Mouse (Mus musculus) heart, adult 18-20 months (tissue): ENCODE measurements around the gene 1190005I06Rik. TPM values are rescaled to one million over a fixed set of nuclear protein-coding genes. Genes with fewer than 3 reads are reported as not detected.

ENCODE experiments used
- DNase-seq, 2 experiments: peaks; one replicate each; pipeline ENCODE4 v3.0.0; 2021 to 2022; ENCODE audit warnings: mixed read lengths in 1 of 2
- long read RNA-seq, 2 experiments: library from polyadenylated mRNA; stranded (forward); transcript quantifications; one replicate each; pipeline ENCODE4 v2.0.0; 2021
- total RNA-seq, 2 experiments: library from RNA; stranded (reverse); gene quantifications; 2 replicates each; pipeline ENCODE4 v1.2.3; 2021

1190005I06Rik gene
- total RNA-seq, result 1 to 10 TPM; 5.6 to 6.3 TPM
- long read RNA-seq, experiment 1, transcript 1190005I06Rik-201 (4 exons, 844 nt), result major isoform, 5 of 9 reads
- long read RNA-seq, experiment 1, partial matches to known transcripts, result 0 of 9 reads
- long read RNA-seq, experiment 1, other reads (novel, unspliced or antisense), result 2 of 9 reads
- long read RNA-seq, experiment 2, partial matches to known transcripts, result 0 of 4 reads
- long read RNA-seq, experiment 2, other reads (novel, unspliced or antisense), result 1 of 4 reads

DNA sequence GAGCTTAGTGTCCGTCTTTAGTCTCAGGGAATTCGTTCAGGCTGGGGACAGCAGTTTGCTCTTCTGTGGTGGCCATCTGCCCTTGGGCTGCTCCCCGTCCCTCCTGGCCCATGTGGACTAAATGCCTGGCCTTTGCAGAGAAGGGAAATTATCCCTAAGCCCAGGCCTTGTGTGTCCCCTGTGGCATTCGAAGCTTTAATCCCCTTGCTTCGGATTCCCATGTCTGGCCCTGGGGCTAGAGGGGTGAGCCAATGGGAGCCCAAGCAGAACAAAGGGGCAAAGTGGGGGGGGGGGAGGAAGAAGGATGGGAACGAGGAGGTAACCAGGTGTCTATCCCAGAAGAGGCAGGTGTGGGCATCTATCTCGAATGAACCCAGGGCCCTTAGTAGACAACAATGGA, at the start of gene 1190005I06Rik:
TSS of gene 1190005I06Rik (minus strand) at position 101 of the 400 bp plus-strand sequence.
- DNase-seq, result no peak

DNA sequence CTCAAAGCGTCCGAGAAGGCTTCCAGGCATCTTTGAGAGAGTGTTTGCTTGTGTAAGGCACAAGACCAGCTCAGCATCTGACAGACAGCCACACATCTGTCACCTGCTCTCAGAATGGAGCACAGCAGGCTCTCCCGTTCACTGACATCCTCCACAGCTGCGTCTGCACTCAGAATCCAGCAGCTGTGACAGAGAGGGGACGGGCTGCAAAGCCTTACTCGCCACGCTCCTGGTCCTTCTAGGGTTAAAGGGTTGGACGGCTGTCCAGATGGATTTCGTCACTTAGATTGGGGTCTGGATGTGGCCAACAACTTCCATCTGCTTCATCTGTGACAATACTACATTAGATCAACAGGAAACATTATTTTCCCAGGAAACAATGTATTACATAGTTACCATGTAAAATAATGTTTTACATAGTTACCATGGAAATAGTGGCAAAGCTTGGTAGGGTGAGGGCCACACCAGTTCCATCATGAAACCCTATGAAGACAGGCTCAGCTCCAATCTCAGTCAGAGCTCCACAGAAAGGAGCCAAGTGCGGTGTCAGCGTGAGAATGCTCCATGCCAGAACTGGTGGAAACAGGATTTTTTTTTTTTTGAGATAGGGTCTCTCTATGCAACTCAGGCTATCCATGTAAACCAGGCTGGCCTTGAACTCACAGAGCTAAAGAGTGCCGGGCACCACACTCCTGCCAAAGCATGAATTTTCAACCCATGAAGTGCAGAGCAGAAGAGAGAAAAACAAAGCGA, 49.1 kb upstream of the 1190005I06Rik start:
- DNase-seq, result peak; percentile 61 to 66

DNA sequence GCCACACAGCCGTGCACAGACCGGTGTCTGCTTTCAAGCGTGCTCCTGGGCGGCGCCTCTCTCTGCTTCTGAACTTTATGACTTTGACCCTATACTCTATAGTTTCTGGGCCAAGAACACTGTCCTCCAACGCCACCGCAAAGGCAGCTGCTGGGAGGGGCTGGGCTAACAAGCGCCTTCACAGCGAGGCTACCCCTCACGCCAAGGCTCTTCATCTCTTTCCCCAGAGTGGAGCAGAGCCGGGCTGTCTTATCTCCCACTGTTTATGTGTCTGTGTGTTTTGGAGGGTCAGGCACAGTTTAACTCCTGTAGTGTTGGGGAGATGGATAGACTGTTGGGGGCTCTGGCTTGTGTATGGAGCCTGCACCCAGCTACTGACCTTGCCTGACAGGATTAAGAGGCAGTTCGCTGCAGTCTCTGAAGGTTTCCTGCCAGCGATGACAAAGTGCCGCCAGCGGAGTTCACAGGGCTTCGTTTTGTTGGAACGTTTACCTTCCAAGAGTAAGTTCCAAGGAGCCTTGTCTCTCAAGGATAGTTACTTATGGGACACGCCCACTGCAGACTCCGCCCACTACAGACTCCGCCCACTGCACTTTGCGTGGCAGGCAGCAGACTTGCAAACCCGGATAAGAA, 46.5 kb upstream of the 1190005I06Rik start:
- no peak for DNase-seq

DNA sequence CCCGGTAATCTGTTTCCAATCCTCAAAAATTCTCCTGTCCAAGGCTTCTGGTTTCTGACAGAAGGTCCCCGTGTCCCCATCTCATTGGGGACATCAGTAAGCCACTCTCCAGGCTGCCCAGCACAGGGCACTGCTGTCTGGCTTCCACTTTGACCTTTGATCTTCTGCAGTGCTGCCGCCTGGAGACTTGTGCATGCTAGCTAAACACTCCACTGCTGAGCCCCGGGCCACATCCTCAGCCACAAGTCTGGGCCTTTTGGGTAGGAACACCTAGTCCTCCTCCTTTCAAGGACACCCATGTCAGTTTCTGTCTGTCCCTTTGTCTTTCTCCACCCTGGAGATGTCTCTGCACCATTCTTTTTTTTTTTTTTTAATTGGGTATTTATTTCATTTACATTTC, 45.5 kb upstream of the 1190005I06Rik start:
- no peak for DNase-seq

DNA sequence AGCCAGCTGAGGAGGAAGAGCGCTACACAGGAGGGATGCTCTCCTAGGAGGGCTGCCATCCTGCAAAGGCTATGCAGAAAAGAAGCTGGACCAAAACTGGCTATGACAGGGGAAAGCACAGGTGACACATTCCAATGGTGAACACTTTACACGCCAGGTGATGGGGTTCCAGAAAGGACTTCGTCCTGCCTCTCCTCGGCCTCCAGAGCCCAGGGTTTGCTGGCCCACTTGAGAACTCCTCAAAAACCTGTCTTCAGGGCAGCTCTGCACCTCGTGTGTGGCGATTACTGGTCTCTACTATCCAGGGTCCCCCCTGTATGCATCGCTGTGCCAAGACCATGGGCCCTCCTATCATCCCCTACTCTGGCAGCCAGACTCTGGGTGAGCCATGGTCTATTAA, 41.1 kb upstream of the 1190005I06Rik start:
- no peak for DNase-seq

DNA sequence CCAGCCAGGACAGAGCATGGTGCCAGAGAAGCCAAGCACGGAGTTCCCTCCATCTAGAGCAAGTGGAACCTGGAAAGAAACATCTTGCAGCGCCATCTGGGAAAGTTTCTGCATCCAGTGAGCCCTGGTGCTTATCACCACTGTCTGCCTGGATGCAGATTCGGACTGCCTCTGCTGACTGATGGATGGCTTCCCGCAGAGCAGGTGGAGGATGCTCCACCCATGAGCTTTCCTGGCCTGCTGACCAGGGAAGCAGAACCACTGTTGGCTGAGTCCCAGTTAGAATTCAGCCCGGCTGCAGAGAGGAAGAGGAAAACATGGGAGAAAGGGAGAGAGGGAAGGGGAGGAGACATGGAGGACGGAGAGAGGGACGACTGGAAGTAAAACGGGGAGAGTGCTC, 40.4 kb upstream of the 1190005I06Rik start:
- DNase-seq, result peak; percentile 69 to 79

DNA sequence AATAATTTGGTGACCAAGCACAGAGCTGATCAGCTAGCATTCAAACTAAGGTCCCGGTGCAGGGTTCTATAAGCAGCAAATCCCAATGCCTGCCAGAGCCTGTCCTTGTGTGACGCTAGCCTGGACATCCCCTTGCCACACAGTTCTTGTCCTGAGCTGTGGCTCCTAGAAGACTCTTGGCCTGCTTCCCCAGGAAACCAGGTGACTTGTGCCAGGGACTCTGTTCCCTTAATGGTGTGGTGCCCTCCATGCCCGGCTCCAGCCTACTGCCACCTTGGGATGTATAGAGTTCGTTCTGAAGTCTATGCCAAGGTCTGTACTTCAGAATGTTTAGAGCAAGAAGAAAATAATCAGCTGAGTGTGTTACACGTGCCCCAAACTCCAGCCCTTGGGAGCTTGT, 39.1 kb upstream of the 1190005I06Rik start:
- DNase-seq, result no peak

DNA sequence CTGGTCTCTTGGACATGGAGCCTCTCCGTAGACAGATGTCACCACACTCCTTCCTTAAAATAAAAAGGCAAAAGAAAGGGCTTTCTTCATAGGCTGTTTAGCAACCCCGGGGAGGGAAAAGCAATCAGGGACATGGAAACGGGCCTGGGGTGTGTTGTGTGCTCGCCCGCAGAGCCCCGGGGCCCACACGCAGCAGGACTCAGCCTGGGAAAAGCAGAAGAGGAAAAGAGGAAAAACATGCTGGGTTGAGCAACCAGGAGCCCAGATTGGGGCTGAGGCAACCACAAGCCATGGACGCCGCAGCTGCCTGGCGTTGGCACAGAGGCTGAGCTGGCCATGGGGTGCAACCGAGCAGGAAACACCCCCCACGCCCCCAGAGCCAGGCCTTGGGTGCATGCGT, 38.6 kb upstream of the 1190005I06Rik start:
- peak; percentile 60 to 83 for DNase-seq

DNA sequence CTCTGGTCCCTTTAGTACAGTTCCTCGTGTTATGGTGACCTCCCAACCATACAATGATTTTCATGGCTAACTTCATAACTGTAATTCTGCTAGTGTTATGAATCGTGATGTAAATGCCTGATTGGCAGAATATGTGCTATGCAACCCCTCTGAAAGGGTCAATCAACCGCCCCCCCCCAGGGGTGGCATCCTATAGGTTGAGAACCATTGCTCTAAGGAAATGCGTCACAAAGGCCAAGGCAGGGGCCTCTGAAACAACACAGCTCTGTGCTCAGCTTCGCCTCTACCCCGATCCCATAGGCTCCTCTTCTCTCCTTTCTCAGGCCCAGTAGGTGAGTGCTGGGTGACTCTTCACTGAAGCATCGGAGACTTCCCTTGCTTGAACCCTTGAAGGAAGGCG, 38.2 kb upstream of the 1190005I06Rik start:
- DNase-seq, result no peak

DNA sequence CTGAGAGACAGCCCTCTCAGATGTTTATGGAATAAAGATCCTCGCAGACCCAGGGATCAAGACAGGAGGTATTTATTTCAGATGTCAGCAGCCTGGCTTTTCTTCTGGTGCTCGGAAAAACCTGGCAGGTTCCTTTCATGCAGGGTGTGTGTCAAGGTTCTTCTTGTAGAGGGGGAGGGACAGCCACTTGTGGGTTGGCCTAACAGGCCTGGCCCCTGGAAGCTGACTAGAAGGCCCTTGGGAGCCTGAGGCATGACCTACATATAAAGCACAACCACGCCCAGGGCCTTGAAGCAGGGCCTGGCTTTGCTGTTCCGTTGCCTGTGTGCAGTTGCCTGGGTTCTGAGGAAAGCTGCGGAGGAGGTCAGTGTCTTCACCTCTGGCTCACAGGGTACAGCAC, 37.7 kb upstream of the 1190005I06Rik start:
- peak; percentile 71 to 85 for DNase-seq

DNA sequence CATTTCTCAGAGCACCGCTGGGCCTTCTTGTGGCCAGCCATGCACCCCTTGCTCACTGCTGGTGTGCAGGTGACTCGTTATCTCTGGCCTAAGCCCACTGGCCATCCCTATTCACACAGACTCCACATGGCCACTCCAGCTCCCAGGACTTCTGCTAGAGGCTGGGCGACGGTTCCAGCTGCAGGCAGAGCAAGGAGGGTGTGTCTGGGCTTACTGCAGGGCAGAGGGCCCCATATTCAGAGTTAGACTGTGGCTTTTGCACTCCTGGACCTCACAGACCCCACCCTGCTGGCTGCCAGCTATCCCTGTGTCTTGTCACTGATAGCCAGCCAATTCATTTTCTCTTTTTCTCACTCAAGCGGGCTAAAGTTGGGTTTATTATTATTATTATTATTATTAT, 36.6 kb upstream of the 1190005I06Rik start:
- DNase-seq, result no peak

DNA sequence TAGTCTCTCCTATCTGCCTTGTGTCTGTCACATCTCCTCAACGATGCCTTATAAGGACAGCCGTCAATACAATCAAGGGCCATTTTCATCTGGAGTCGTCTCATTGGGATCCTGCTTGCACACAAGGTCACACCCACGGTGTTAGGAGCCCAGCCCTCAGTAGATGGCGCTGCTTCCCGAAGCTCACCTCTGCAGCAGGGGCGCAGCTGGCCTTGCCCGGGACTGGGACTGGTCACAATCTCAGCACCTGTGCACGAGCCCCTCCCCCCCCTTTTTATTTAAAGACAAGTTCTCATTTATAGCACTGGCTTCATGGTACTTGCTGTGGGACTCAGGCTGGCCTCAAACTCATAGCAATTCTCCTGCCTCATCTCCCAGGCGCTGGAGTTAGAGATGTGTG, 36.2 kb upstream of the 1190005I06Rik start:
- DNase-seq, result peak; percentile 78 to 88

DNA sequence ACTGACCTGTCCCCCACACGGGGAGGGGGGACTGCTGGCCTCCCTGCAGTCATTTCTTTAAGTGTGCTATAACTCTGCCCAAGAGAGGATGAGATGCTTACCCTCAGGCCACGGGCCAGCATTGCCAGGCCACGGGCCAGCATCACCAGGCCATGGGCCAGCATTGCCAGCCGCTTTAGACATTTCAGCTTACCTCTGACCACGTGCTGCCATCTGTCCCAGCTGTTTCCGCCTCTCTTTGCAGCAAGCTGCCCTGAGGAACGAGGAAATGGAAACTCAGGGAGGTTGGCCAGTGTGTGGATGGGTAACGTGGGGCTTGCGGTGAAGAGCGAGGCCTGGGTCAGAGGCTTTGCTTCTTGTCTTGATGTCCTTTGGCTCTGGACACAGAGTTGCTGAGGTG, 33.7 kb upstream of the 1190005I06Rik start:
- no peak for DNase-seq

DNA sequence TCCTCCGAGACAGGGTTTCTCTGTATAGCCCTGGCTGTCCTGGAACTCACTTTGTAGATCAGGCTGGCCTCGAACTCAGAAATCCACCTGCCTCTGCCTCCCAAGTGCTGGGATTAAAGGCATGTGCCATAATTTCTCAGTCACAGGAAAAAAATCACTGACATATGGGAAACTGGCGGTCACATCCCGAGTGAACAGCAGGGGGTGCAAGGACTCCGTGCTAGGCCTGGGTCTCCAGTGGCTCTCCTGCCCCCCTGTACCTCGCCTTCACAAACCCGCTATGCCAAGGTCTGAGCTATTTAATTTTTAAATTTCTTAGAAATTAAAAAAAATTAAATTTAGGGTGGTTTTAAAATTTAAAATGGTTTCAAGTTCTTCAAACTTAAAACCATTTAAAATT, 33.0 kb upstream of the 1190005I06Rik start:
- peak in 1 of 2 experiments; percentile 64 for DNase-seq

DNA sequence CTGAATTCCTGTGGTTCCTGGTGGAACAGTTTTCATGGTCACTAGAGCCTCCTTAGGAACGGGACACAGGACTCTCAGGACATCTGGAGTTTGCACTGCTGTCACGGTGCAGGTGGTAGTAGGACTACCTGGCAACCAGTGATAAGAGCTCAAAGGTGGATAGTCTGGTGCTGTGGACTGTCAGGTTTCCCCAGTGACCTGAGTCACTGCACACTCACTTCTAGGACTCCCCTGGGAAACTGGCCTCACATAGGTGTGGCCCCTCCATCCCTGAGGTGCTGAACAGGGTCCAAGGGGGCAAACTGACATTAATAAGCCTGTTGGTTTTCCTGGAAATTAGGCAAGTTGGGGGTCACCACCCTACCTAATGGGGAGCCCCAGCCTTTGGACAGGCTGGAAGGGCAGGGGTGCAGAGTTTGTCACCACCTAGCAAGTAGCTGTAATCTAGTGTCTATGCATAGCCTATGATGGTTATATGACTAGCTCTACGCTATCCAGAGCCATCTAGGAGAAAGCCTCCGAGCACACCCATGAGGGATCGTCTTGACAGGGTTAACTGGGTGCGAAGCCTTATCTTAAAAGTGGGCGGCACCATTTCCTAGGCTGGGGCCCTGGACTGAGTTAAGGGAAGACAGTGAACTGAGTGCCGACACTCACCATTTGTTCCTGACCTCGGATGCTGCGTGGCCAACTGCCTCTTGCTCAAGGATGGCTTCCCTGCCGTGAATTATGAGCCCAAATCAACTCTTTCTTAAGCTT, 32.4 kb upstream of the 1190005I06Rik start:
- DNase-seq, result no peak

DNA sequence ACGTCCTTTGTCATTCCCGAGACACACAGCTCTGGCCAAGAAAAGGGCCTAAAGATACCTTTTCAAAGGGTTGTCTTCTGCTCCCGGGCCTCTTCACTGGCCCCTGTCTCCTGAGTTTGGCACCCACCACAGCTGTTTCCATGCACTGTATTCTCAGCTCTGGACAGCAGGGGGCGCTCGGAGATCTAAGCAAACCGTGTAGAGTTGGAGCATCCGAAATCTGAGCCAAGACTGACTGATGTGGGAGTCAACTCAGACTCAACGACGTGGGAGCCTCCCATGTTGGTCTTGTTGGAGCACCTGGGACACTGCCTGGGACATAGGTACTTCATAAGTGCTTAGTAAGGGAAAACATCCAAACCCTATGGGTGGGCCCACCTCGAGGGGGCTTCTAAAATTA, 31.0 kb upstream of the 1190005I06Rik start:
- peak; percentile 79 to 96 for DNase-seq

DNA sequence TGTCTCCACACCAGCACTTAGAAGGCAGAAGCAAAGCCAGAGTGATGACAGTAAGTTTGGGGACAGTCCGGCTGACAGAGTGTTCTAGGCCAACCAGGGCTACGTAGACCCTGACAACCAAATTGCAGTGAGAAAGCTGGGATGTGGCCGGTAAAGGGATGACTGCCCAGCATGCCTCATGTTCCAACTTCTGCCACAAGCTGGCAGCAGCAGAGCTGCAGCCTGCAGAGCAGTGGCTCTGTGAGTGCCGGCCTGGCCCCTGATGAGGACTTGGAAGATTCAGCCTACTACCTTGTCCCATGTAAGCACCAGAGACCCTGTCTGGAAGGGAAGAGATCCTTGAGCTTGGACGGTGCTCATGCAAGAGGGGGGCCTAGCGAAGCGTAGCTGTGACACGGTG, 28.3 kb upstream of the 1190005I06Rik start:
- no peak for DNase-seq

DNA sequence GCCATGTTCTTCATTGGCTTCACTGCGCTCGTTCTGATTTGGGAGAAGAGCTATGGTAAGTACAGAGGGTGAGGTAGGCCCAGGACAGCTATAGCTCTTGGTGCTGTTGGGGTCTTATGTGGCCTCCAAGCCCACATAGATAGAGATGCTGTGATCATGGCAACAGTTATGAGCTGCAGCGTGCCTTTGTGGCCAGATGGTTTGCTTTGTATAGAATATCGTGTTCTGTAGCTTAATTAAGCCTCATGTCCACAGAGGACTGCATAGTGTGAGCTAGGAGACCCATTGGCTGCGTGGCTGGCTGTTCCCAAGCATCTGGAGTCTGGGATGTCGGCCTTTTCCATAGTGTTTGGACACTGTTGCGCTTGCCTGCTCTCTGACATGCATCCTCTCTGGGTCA, 25.9 kb upstream of the 1190005I06Rik start:
- no peak for DNase-seq

DNA sequence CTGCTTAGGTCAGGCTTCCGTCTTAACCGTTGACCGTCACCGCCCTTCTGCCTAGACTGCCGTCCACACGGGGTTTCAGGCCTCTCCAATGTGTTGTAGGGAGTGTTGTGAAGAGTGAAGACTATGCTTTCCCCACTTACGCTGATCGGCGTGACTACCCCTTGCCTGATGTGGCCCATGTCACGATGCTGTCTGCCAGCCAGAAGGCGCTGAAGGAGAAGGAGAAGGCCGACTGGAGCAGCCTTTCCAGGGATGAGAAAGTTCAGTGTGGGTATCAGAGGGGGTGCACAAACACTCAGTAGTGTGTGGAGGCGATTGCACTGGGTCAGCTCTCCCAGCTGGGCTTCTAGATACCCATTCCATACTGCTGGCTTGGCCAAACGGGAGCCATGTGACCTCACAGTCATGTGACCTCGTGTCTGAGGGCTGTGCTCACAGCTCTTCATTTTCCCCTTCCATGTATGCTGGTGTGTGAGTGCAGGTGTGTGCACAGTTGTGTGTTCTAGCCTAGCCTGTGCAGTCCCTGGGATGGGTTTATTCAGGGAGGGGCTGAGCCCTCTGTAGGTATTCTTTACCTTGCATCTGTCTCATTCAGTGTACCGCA, 25.3 kb upstream of the 1190005I06Rik start:
- no peak for DNase-seq

DNA sequence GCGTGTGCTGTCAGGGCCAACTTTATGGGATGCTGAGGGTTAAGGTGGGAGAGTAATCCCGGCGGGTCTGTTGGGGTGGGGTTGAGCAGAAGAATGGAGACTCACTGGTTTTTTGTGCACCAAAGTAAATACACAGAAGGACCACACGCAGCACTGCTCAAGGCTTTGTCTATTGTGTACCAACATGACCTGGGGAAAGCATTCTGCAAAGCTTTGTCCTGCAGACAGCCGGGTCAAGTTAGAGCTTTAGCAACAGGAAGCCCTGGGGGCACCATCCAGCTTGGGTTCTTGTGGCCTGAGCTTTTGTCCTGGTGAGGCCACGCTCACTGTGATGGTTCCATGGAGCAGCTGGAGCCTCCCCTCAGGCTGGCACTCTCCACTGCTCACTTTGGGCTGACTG, 24.3 kb upstream of the 1190005I06Rik start:
- no peak for DNase-seq

DNA sequence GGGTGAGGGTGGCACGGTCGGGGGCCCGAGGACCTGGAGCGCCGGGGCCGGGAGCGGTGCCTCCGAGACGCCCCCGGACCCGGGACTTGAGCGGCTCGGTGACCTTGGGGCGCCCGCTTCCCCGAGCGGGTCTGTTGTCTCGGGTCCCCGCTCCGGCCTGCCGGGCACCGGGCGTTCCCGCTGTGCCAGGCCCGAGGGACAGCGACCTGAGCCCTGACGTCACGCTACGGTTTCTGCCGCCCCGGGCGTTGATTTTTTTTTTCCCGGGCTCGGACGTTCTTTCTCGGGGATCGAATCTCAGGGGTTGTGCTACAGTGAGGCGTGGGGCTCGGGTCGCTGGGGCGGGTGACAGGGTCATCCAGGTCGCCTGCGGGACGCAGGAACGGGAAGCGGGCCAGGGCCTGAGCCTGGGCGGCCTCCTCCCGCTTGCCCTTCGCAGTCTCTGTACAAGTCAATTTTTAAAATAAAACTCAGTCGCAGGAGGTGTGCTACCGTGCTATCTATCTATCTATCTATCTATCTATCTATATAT, 21.0 kb upstream of the 1190005I06Rik start, which contains the start of gene Emc8:
TSS of gene Emc8 (minus strand) at position 200 of the 532 bp plus-strand sequence.
- DNase-seq, result peak; percentile 36 to 48
